Mouse (Mus musculus) olfactory bulb, adult 2 months (tissue): ENCODE measurements around the gene Smad6.

Experiments
- CTCF ChIP-seq: fragments of 200-500 bp; IDR thresholded peaks from 2 replicates; pipeline ENCODE4 v1.5.1; 2012; ENCODE audit warnings: low read depth, mild to moderate bottlenecking, low read length, moderate library complexity; ENCODE audit not compliant: insufficient read depth
- POLR2A ChIP-seq: fragments of 200-500 bp; IDR thresholded peaks from 2 replicates; pipeline ENCODE4 v1.6.1; 2012; ENCODE audit warnings: mild to moderate bottlenecking, low read depth, low read length, moderate library complexity; ENCODE audit not compliant: insufficient read depth

- TF ChIP-seq POLR2A, result no peak
- TF ChIP-seq CTCF, result 0 out of 2 replicates have a peak, but pooled peaks have one; percentile 30
Measured at GRCm38 (mm10) chr9:63959129-63959932, 62.5 kb downstream of the Smad6 start.
